Mouse (Mus musculus) lung, embryonic 14.5 days (tissue): ENCODE results near the gene Zxdc. TPM values are rescaled to one million over a fixed set of nuclear protein-coding genes. Genes with fewer than 3 reads are reported as not detected.
A peak's percentile ranks its signal among the peaks of the same experiment; 100 is the strongest.

Source experiments
- ATAC-seq: fragments of 200-750 bp; cut with Nextera tagmentation; 2 replicates; pipeline ENCODE4 v1.8.0; 2017; ENCODE audit warnings: mild to moderate bottlenecking, moderate TSS enrichment, moderate library complexity; ENCODE audit not compliant: insufficient read depth
- DNase-seq: peaks from one replicate; pipeline ENCODE4 v3.0.0-alpha.2; 2015
- H3K27ac ChIP-seq: fragments of 300-500 bp; sonication (generic); 2 replicates; pipeline ENCODE4 v1.5.1; 2014; ENCODE audit warnings: low read depth, mild to moderate bottlenecking, moderate library complexity
- H3K27me3 ChIP-seq: fragments of 300-500 bp; sonication (generic); 2 replicates; pipeline ENCODE4 v1.6.1; 2014; ENCODE audit warnings: low read length, control low read depth; ENCODE audit not compliant: insufficient read depth
- H3K36me3 ChIP-seq: fragments of 300-500 bp; sonication (generic); 2 replicates; pipeline ENCODE4 v1.6.1; 2014; ENCODE audit warnings: control low read depth; ENCODE audit not compliant: insufficient read depth
- H3K4me1 ChIP-seq: fragments of 300-500 bp; sonication (generic); 2 replicates; pipeline ENCODE4 v1.6.1; 2014; ENCODE audit warnings: antibody characterized with exemption, control low read depth; ENCODE audit not compliant: insufficient read depth
- H3K4me2 ChIP-seq: fragments of 300-500 bp; sonication (generic); 2 replicates; pipeline ENCODE4 v1.6.1; 2014; ENCODE audit warnings: mild to moderate bottlenecking
- H3K4me3 ChIP-seq: fragments of 300-500 bp; sonication (generic); 2 replicates; pipeline ENCODE4 v1.5.1; 2014; ENCODE audit warnings: low read depth, low read length
- H3K9ac ChIP-seq: fragments of 300-500 bp; sonication (generic); 2 replicates; pipeline ENCODE4 v1.6.1; 2014
- H3K9me3 ChIP-seq: fragments of 300-500 bp; sonication (generic); 2 replicates; pipeline ENCODE4 v1.6.1; 2016; ENCODE audit warnings: low read depth, low read length, control low read depth
- CTCF ChIP-seq: IDR thresholded peaks from 2 replicates; pipeline ENCODE4 v1.5.1; 2016; ENCODE audit warnings: antibody characterized with exemption, low read depth
- WGBS: fragments of 180-500 bp; shearing (Covaris S2); extraction: QIAGEN DNeasy Blood & Tissue Kit; methylation state at CpG from one replicate; pipeline ENCODE4 v1.1.7; 2014; 5-methylcytosine and 5-hydroxymethylcytosine counted together
- polyA plus RNA-seq: library from polyadenylated mRNA; unstranded; fragments of >200 nt; fragmentation: Nextera tagmentation; extraction: Ambion mirVana; gene quantifications from 2 replicates; pipeline ENCODE4 v1.2.1, GENCODE M21; 2014

Zxdc gene
- polyA plus RNA-seq, 1 experiment from 2014 or later = 11.9 TPM

DNA sequence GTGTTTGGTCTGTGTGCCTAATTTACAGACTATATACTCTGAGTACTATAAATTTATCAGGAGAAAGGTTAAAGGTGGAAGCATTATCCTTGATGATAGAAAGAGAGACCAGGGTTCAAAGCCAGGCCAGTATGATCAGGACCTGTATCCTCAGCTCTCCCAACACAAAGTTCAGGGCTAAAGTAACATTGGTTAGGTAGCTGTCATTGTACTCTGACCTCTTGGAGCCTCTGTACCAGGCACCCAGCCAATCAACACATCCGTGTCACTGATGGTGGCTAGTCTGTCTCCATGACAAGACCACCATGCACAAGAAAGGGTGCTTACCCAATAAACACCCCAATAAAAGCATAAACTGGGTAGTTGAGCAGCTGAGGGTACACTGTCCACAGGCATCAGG, 41.7 kb downstream of the Zxdc start:
- Histone ChIP-seq H3K9ac (no peak overlapping the region), H3K4me1 (no peaks in the 10 kb centered on the region), H3K36me3 (no peaks in the 10 kb centered on the region), H3K9me3 (no peaks in the 10 kb centered on the region), H3K27me3 (no peaks in the 10 kb centered on the region), H3K4me3 (no peak overlapping the region), H3K4me2 (no peak overlapping the region), H3K27ac (no peak overlapping the region)
- 70% methylated on average over 1 of the region's 1 CpGs for WGBS
- ATAC-seq (no peak), DNase-seq (no peak)
- no peak for TF ChIP-seq CTCF

DNA sequence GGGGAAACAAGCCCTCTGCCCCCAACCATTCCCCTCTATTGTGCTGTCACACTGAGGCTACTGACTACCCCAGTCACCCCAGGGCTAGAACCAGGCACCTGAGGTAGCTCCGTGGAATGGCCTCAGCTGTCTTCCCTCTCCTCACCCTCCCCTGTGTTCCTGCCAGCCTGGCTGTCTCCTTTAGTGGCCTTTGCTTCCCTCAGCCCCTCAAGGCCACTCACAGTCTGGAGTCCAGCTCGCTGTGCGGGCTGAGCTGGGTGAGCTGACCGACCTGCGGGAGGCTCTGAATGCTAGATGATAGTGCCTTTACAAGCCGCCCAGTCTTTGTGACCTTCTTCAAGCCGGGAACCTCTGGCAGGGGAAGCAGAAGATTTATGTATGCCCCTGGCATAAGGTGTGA, 42.6 kb downstream of the Zxdc start:
- no peak for TF ChIP-seq CTCF
- no peak overlapping the region for H3K9ac ChIP-seq
- no peak overlapping the region for H3K4me2 ChIP-seq
- no peaks in the 10 kb centered on the region for H3K36me3 ChIP-seq
- no peak overlapping the region for H3K27ac ChIP-seq
- no peak for ATAC-seq
- H3K27me3 ChIP-seq = no peaks in the 10 kb centered on the region
- H3K4me3 ChIP-seq = no peak overlapping the region
- H3K9me3 ChIP-seq = no peaks in the 10 kb centered on the region
- no peaks in the 10 kb centered on the region for H3K4me1 ChIP-seq
- WGBS = 76% methylated on average over 7 of the region's 7 CpGs
- no peak for DNase-seq

DNA sequence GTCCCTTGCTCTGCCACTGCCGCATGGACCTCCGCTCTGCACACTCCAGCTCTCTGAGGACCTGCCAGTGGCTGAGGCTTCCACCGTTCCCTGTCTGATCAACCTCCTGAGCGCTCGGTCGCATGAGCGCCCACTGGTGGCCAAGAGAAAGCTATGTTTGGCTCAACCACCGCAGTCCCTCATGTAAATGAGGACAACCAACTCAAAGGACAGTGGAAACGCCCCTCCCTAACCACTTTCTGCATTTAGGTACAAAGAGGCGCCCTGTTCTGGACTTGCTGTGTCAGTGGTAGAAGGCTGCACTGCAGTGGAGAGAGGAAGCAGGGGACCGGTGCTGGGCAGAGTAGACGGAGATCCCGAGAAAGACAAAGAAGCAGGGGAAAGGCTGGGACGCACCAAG, 53.3 kb downstream of the Zxdc start:
- no peak overlapping the region for H3K4me3 ChIP-seq
- WGBS = 10% methylated on average over 14 of the region's 14 CpGs
- H3K9ac ChIP-seq = peak overlapping the region; percentile 25
- no peak overlapping the region for H3K27ac ChIP-seq
- no peaks in the 10 kb centered on the region for H3K36me3 ChIP-seq
- no peaks in the 10 kb centered on the region for H3K4me1 ChIP-seq
- DNase-seq = peak; percentile 91
- H3K27me3 ChIP-seq = 0 out of 2 replicates have a peak, but pooled peaks cover 3% of the 10 kb centered on the region
- H3K4me2 ChIP-seq = peak overlapping the region; percentile 50
- ATAC-seq = peak; percentile 85
- no peaks in the 10 kb centered on the region for H3K9me3 ChIP-seq
- peak; percentile 94 for TF ChIP-seq CTCF

DNA sequence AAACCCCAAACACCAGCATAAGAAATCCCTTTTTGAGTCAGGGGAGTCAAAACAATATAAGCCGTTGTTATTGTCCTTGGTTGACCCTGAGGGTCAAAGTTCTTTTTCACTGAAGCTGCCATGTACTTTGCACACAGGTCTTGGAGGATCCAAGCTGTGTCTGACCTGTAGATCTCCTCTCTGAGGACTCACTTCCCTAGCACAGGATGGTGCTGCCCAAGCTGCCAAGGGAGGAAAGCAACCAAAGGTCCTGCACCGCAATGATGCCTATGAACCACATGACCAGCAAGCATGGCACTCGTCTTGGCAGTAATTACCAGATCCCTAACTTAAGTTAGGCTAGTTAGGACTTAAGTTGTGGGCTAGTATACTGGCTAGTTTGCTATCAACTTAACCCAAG, 56.1 kb downstream of the Zxdc start:
- Histone ChIP-seq H3K9me3 (no peaks in the 10 kb centered on the region), H3K36me3 (no peaks in the 10 kb centered on the region), H3K4me1 (no peaks in the 10 kb centered on the region), H3K4me3 (no peak overlapping the region), H3K27ac (no peak overlapping the region), H3K27me3 (0 out of 2 replicates have a peak, but pooled peaks cover 4% of the 10 kb centered on the region), H3K4me2 (no peak overlapping the region), H3K9ac (no peak overlapping the region)
- WGBS = 82% methylated on average over 3 of the region's 3 CpGs
- TF ChIP-seq CTCF = no peak
- no peak for DNase-seq
- no peak for ATAC-seq

DNA sequence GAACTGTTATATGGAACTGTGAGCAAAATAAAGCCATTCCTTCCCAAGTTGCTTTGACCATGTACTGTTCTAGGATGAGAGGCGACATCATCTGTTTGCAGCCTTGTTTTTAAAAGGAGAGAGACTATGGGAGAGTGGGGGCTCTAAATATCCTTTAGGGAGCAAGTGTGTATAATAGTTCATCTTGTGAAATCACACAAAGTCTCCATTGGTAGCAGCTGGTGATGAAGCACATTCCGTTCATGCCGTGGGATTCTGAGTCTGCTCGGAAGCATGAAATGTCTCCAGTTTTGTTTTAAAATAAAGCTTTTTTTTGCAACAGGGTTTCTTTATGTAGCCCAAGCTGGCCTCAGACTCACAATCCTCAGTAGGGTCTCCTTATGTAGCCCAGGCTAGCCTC, 56.7 kb downstream of the Zxdc start:
- Histone ChIP-seq H3K9me3 (no peaks in the 10 kb centered on the region), H3K27ac (no peak overlapping the region), H3K4me1 (no peaks in the 10 kb centered on the region), H3K9ac (no peak overlapping the region), H3K4me3 (no peak overlapping the region), H3K27me3 (0 out of 2 replicates have a peak, but pooled peaks cover 4% of the 10 kb centered on the region), H3K36me3 (no peaks in the 10 kb centered on the region), H3K4me2 (no peak overlapping the region)
- WGBS = 67% methylated on average over 4 of the region's 4 CpGs
- ATAC-seq (no peak), DNase-seq (no peak)
- TF ChIP-seq CTCF = no peak

DNA sequence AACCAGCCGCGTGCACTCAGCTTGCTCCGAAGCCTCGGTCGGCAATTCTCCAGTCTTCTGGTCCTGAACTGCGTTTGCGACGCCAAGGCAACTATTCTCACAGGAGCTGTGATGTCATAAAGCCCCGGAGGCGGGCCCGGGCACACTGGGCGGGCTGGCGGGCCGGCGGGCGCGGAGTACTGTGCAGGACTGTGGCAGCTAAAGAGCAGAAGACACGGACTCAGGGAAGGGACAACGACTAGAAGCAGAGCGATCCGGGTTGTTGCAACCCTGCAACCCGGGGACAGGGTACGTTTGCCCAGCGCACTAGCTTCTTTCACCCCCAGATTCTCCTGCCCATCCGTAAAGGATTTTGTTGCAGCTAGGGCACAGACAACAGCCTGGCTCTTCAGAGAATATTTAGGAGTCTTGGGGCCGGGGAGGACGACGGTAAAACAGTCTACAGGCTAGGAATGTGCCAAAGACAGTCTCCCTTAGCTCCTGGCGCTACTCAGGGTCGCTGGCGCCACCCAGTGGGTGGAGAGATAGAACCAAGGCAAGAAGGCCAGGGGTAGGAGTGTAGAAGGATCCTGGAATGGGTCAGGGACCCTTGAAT, 59.2 kb downstream of the Zxdc start, which contains the start of gene Cfap100:
Gene Cfap100 (minus strand): TSS at position 418 of the 595 bp plus-strand sequence.
- peak within 1 kb of the TSS; percentile 53 for H3K9ac ChIP-seq
- 0 out of 2 replicates have a peak, but pooled peaks cover 4% of the 10 kb centered on the region for H3K27me3 ChIP-seq
- no peaks in the 10 kb centered on the region for H3K36me3 ChIP-seq
- under 1% methylated on average over 31 of the region's 31 CpGs for WGBS
- no peaks in the 10 kb centered on the region for H3K9me3 ChIP-seq
- peak; percentile 89 for DNase-seq
- H3K4me3 ChIP-seq = peak within 1 kb of the TSS; percentile 38
- H3K27ac ChIP-seq = no peak within 1 kb of the TSS; the same call in 1 of the 2 replicates
- no peaks in the 10 kb centered on the region for H3K4me1 ChIP-seq
- ATAC-seq = peak; percentile 94
- peak; percentile 71 for TF ChIP-seq CTCF
- peak within 1 kb of the TSS; percentile 67 for H3K4me2 ChIP-seq

DNA sequence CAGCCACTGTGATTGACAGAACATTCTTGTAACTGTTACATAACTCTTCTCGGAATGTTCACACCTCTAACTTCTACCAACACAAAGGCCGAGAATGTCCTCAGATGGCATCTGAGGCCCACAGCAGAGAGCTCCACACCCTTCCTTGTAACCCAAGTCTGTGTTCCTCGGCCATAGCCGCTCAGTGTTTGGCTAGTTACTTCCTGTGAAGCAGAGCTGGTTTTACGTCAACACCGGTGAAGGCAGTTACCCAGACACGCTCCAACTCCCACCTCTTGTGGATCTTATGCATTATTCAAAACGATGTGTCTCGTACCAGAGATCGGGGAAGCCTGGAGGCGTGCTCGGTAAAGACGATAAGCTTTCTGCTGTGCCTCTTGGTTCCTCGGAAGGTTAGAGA, 60.6 kb downstream of the Zxdc start:
- ATAC-seq (no peak), DNase-seq (no peak)
- no peak for TF ChIP-seq CTCF
- Histone ChIP-seq H3K4me2 (no peak overlapping the region), H3K27me3 (0 out of 2 replicates have a peak, but pooled peaks cover 4% of the 10 kb centered on the region), H3K9ac (no peak overlapping the region), H3K9me3 (no peaks in the 10 kb centered on the region), H3K27ac (no peak overlapping the region), H3K4me1 (no peaks in the 10 kb centered on the region), H3K36me3 (no peaks in the 10 kb centered on the region), H3K4me3 (no peak overlapping the region)
- WGBS = 67% methylated on average over 14 of the region's 14 CpGs
